Mouse (Mus musculus) layer of hippocampus, postnatal 10 days (tissue): ENCODE measurements around the gene Fyb. TPM values are rescaled to one million over a fixed set of nuclear protein-coding genes. Genes with fewer than 3 reads are reported as not detected.
"Not testable (repeated sequence)": the region's sequence is repeated elsewhere in the genome, so short reads cannot be mapped to it uniquely, and the experiment has no call there.

Experiments used
- DNase-seq, 2 experiments: peaks; one replicate each; pipeline ENCODE4 v3.0.0; 2021; ENCODE audit warnings: low spot score in 2 of 2
- total RNA-seq, 2 experiments: library from RNA; stranded (reverse); gene quantifications; 2 replicates each; pipeline ENCODE4 v1.2.3; 2021

Gene Fyb
- total RNA-seq, 2 experiments from 2014 or later: 9.2 to 10.9 TPM

- no peak for DNase-seq
Measured at GRCm38 (mm10) chr15:6560696-6561095, 38.0 kb downstream of the Fyb start.

DNA sequence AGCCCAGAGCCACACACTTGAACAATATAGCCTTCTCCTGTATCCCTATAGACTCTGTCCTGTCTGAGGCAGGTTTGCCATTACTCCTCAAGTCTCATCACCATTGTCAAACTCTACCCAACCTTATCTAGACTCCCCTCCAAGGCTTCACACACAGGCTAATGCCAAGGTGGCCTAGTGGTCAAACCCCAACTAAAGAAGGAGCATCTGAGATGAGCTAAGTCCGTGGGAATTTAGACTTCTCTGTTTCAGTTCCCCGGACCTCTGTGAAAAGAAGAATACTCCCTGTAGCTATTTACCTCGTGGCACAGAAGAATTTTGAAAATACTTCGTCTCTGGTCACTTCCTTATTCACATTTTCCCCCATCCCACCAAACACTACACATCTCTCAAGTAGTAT lies 39.5 kb downstream of the Fyb start:
- DNase-seq: no peak

DNA sequence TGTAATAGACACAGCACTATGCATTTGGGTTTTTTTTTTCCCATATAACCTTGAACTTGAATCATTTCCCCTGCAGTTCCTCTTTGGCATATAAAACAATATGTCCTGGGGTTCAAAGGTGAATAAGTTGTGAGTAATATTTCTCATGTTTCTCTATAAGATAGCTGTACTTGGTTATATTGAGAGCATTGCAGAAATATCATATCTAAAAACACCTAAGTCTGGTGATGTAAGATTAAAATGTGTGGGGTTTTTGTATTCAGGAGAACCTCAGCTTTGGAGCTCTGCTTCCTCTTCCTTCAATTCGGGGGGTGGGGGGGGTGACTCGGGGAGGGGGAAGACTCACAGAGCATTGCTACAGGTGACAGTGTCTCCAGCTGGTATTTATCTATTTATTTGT lies 40.0 kb downstream of the Fyb start:
- DNase-seq: no peak

DNA sequence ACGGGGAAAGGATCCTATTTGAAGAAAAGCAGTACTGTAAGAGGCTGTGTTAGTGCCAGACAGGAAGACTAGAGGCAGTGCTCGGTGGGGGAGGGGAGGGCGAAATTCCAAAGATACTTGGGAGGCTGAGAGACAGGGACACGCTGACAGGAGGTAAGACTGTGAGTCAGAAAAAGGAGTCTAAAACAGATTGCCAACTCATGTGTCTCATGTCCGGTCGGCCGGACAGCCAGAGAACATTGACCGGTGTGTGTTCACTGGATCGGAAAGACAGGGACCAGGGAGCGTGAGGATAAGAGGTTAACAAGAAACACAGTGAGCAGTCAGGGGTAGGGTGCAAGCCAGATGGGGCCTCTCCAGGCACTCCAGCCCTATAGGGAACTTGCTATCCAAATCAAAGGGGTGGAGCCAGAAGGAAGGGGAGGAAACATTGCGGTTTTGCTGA lies 42.3 kb downstream of the Fyb start:
- DNase-seq: peak; percentile 32 to 38

DNA sequence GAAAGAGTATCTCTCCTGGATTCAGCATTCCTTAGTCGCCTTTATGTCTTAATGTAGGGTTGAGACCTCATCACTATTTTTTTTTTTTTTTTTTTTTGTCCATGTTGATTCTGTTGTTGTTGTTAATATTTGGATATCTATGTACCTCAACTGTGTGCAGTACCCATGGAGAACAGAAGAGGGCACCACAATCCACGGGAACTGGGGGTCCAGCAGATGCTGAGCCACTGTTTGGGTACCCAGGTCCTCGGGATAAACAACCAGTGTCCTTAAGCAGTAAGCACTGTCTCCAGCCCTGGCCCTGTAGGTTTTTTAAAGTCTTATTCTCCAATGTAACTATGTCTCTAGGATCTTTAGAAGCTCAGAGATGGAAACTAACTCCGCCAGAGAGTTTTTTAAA lies 43.2 kb downstream of the Fyb start:
- DNase-seq: no peak

- DNase-seq: no peak
Measured at GRCm38 (mm10) chr15:6567993-6568392, 45.3 kb downstream of the Fyb start.

DNA sequence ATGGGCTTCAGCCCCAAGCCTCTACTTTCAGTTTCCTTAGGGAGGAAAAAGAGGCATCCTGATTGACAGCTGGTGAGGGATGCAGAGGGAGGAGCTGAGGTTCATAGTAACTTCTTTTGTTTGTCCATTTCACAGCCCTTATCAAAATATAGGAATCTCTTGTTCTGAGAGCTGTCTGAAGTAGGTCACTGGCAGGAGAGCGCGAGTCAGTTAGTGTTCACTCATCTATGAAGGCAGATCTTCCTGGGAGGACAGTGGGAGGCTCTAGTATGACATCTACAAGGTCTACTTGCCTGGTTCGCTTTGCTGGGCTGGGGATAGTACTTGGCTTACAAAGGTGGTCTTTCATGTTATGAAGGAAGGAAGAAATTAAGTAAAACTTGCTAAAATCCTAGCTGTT lies 46.0 kb downstream of the Fyb start:
- no peak for DNase-seq

DNA sequence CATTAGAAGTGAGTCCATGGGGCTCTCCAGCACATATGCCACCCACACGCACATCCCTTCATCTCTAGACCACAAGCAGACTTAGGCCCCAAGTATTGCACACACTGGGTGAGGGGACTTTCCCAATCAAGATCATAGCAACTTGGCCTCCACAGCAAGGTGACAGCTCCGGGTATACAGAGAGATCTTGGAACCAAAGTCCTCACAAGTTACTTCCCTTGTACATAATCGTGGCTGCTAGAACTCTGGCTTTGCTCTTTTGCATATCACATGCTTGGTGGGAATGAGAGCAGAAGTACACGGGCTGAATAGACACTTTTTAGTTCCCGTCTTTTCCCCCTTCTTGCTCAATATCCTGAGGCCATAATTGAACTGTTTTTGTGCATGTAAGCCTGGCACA lies 46.4 kb downstream of the Fyb start:
- no peak for DNase-seq

DNA sequence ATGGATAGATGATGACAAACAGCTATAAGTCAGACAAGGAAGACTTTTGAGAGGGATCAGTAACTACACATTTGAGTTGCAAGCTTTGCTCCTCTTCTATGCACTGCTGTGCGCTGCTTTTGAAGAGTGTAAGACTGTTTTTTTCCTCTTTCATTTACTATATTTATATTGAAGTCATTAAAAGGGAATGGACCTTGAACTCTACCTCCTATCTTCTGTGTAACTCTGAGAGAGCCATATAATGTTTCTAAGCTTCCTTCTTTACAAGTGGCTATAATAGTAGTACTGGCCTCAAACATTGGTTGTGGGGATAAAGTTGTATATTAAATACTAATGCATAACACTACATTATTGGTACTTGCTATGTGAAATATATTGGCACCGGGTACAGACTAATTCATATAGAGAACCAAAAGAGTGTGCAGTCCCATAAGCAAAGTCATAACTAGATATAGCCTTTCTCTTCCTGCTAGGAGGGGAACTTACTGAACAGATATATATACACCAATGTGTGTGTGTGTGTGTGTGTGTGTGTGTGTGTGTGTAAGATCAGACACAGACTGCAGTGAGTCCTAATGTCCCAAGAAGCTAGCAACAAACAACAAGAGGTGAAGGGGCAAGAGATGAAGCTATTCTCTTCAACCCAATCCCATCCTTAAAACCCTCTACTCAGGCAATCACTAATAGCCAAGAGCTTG lies 47.7 kb downstream of the Fyb start:
- DNase-seq: no peak

- peak; percentile 73 to 83 for DNase-seq
Measured at GRCm38 (mm10) chr15:6570876-6571275, 48.2 kb downstream of the Fyb start.

- no peak for DNase-seq
Measured at GRCm38 (mm10) chr15:6574283-6574960, 51.8 kb downstream of the Fyb start.

GRCm38 (mm10) chr15:6577971-6578370 lies 55.3 kb downstream of the Fyb start:
- no peak for DNase-seq

GRCm38 (mm10) chr15:6578654-6579053 lies 56.0 kb downstream of the Fyb start:
- DNase-seq: no peak

GRCm38 (mm10) chr15:6579194-6579768 lies 56.6 kb downstream of the Fyb start:
- no peak for DNase-seq

GRCm38 (mm10) chr15:6579769-6580261 lies 57.2 kb downstream of the Fyb start:
- no peak for DNase-seq

- DNase-seq: no peak
Measured at GRCm38 (mm10) chr15:6584645-6585044, 62.0 kb downstream of the Fyb start.

DNA sequence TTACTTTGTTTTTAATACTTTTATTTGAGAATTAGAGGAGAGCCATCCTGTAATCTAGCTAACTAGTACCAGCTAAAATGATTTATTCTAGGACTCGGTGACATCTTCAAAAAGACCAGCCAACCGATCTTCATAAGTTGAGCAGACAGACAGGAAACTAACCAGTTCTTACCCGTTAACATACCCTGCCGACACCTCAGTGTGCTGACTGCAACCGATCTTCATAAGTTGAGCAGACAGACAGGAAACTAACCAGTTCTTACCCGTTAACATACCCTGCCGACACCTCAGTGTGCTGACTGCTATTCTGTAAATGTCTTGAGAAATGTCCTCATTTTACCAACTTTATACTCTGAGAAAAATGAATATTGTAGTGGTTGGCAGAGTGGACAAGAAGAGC lies 63.7 kb downstream of the Fyb start:
- DNase-seq: not testable (repeated sequence)

GRCm38 (mm10) chr15:6587526-6587925 lies 64.9 kb downstream of the Fyb start:
- no peak for DNase-seq

DNA sequence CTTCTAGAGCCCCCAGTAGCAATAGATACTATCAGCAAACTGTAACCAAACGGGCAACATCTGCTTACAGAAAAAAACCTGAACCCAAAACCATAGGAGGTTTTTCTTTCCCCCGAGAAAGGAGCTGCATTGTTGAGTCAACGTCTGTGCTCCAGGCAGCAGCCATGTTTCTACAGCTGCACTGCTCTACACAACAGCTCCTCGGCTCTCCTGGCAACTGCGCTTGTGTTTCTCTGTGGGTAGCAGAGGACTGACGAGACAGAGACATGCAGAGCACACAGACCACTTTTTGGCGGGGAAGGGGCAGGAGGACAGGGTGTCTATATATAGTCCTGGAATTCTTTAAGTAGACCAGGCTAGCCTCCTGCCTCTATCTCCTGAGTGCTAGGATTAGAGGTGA lies 65.5 kb downstream of the Fyb start:
- no peak for DNase-seq

- no peak for DNase-seq
Measured at GRCm38 (mm10) chr15:6590846-6591451, 68.3 kb downstream of the Fyb start.

- no peak for DNase-seq
Measured at GRCm38 (mm10) chr15:6591527-6591926, 68.9 kb downstream of the Fyb start.
